Mouse (Mus musculus) layer of hippocampus, postnatal 36 days (tissue): ENCODE measurements around the gene Raph1. TPM values are rescaled to one million over a fixed set of nuclear protein-coding genes. Genes with fewer than 3 reads are reported as not detected.
"Not testable (repeated sequence)": the region's sequence is repeated elsewhere in the genome, so short reads cannot be mapped to it uniquely, and the experiment has no call there.

Experiments
- DNase-seq, 2 experiments: peaks; one replicate each; pipeline ENCODE4 v3.0.0; 2022
- total RNA-seq, 2 experiments: library from RNA; stranded (reverse); gene quantifications; 2 replicates each; pipeline ENCODE4 v1.2.3; 2021

Raph1 gene
- total RNA-seq, 2 experiments from 2014 or later: 60.6 to 61.1 TPM

DNA sequence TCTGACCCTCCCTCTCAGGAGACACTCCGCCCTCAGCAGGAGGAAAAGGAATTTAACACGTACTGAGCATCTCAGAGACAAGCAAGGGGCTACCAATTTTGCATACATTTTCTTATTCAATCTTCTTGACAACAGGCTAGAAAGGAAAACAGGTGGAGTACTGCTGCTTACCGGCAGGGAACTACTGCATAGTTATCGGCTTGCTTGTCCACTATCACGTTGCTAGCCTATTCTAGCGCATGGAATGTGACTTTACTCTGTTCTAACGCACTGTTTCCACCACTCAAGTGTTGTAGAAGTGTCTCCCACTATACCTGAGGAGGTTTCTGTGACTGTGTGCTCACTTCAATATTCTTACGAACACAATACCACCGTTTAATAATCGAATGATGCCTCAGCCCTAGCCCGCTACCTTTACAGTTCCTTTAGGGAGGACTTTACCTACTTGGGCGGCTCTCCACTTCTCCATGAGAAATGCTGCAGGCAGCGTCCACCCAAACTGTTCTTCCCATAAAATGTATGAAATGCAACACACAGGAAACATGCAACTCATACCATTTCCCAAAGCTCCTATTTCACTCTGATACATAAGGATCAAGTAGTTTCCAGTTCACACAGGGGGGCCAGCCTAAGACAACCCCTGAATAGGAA, 1.5 kb downstream of the Raph1 start:
- DNase-seq: peak; percentile 2 to 8

DNA sequence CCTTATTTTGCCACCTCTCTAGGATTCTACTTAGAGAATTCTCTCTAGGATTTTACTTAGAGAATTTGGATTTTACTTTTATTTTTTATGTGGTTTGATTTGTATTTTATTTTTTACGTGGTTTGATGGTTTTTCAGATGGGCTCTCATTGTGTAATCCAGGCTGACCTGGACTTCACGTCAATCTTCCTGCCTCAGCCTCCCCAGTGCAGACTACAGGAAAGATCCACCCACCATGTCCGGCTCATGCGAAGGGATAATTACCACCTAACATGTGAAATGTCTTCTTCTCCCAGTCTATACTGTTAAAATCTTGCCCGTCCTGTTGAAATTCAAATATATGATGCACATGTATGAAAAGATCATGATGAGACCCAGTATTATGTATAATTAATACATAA, 2.2 kb downstream of the Raph1 start:
- DNase-seq: no peak

DNA sequence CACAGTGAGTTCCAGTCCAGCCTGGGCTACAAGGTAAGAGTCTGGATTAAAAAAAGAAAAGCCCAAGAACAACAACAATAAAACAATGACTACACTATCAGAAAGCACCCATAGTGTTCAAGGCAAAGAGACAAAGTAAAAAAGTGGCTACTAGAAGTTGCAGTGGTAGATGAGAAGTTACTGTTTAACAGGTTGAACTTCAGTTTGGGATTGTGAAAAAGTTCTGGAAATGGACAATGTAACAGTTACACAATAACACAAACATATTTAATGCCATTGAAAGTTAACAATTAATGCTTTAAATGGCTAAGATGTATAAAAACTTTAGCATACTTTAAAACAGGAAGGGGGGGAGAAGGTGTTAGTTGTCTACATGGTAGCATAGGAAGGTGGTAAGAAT, 3.9 kb downstream of the Raph1 start:
- no peak for DNase-seq

GRCm38 (mm10) chr1:60543681-60544080, 23.2 kb downstream of the Raph1 start:
- DNase-seq: no peak

DNA sequence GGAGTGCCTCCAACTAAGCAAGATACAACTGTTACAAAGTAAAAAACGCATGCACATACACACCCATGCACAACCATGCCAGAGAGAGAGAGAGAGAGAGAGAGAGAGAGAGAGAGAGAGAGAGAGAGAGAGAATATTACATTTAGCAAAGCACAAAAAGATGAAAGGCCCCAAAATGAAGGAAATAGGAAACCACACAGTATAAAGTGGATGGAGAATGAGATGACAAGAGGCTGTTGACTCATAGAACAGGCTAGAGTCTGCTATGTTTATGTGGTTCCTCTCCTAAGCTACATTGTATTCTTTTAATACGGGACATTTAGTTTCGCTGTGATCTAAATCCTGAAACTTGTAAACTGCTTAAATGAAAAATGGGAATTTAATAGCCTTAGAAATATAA, 27.6 kb downstream of the Raph1 start:
- DNase-seq: no peak

DNA sequence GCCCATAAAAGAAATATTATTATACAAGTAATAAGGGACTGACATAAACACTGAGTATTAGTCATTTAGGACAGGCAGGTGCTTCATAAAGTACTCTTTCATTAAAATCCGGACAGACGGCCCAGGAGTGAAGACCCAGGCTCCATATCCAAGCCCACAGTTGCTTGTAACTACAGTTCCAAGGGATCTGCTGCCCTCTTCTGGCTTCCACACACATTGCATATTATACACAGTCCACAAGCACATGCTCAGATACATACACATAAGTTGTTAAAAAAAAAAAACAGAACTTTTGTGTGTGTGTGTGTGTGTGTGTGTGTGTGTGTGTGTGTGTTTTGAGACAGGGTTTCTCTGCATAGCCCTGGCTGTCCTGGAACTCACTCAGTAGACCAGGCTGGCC, 32.0 kb downstream of the Raph1 start:
- no peak for DNase-seq

DNA sequence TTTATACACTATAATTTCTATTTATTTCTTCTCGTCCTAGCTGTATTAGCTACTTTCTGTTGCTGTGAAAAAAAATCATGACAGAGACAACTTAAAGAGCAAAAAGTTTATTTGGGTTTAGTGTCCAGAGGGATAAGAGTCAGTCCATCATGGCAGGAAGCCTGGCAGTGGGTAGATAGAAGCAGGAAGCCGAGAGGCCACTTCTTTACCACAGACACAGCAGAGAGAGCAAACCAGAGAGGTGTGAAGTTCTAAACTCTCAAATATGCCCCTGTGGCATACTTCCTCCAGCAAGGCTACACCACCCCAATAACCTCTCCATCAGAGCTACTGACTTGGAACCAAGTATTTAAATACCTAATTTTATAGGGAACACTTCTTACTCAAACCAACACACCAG, 36.3 kb downstream of the Raph1 start:
- no peak for DNase-seq

DNA sequence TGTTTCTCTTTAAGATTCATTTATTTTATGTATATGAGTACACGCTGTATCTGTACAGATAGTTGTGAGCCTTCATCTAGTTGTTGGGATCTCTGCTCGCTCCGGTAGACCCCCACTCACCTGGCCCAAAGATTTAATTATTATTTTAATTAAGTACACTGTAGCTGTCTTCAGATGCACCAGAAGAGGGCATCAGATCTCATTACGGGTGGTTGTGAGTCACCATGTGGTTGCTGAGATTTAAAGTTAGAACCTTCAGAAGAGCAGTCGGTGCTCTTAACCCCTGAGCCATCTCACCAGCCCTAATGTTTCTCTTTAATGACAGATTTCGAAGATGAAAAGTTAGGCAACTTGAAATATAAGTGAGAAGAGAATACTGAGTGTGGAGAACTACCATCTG, 36.8 kb downstream of the Raph1 start:
- DNase-seq: no peak

GRCm38 (mm10) chr1:60510584-60510983, 56.3 kb downstream of the Raph1 start:
- DNase-seq: no peak

DNA sequence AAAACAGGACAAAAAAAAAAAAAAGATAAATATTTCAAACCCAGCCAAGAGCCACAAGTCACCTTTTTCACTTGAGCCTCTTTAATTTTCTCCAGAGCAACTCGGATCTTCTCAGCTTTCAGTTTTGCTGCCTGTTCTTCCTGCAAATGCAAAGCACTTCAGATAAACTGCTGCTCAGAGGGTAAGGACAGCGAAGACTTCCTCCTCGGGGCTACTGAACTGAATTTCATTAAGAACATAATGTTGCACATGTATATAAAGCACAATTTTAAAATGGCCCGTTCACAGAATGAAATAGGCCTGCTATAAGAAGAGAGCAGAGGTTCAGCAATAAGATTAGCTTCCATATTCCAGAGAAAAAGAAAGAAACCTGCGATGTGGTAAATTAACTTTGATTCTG, 63.4 kb downstream of the Raph1 start:
- DNase-seq: no peak

- DNase-seq: no peak
Measured at GRCm38 (mm10) chr1:60493421-60493820, 73.5 kb downstream of the Raph1 start.

GRCm38 (mm10) chr1:60492404-60492803, 74.5 kb downstream of the Raph1 start:
- DNase-seq: no peak

- no peak for DNase-seq
Measured at GRCm38 (mm10) chr1:60490510-60490909, 76.4 kb downstream of the Raph1 start.

GRCm38 (mm10) chr1:60489660-60490059, 77.2 kb downstream of the Raph1 start:
- no peak for DNase-seq

DNA sequence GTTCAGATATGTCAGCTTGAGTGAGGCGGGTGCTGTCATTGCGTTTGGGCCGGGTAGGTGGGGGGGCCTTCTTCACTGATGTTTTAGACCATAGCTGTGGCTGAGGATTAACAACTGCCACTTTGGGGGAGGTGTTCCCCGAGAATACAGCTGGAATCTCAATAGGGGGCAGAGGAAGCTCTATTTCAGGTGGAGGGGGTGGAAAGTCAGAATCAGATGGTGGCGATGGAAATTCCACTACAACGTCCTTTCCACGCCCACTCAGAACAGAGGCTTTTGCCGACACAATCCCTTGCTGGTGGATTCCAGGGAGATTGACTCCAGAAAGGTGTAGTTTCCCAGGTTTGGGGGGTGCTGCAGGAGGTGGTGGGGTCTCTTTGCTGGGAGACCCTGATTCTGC, 78.3 kb downstream of the Raph1 start:
- DNase-seq: no peak

DNA sequence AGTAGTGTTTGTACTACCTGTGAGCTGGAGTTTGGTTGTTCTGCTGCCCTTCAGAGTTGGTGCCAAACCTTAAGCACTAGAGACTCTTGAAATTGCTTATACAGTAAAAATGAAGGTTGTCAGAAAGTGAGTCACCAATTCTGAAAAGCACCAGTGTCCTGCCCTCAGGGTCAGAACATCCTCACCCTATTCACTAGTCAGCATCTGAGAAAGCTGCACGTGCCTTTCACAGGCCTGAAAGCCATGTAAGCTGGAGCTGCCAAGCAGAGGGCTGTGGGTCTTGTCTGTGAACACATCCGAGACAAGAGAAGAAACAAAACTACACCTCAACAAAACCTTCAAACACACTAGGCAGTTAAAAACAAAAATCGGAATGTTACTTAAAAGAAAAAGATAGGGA, 81.3 kb downstream of the Raph1 start:
- no peak for DNase-seq

DNA sequence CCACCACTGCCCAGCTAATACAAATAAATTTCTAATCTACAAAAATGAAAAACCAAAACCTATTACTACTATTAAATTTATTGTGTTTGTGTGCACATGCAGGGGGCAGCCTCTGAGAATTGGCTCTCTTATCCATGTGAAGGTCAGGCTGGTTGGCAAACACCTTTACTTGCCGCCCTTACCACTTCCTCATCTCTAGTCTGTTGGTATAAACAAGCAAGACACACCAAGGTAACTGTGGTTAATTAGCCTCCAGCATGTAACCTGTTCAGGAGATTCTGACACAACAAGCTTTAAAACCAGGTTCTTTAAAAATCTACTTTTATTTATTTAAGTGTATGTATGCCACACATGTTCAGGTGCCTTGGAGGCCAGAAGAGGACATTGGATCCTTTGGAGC, 84.0 kb downstream of the Raph1 start:
- DNase-seq: no peak

DNA sequence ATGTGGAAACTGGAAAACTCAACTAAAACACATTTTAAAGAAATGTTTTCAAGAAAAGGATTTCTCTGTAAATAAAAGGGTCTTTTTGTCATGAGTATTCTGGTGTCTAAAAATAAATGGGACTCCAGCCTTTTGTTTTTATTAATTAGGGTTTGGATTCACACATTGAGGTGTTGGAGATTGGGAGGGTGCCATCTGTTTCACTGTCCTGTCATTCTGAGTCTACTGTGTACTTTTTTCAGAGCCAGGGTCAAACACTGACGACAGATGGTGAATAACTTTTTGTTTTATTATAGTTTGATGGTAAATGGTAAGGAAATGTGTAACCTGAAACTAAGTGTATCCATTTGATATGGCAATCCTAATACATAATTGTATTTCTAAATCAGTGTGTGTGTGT, 85.3 kb downstream of the Raph1 start:
- DNase-seq: no peak

- DNase-seq: no peak
Measured at GRCm38 (mm10) chr1:60470541-60470940, 96.4 kb downstream of the Raph1 start.

DNA sequence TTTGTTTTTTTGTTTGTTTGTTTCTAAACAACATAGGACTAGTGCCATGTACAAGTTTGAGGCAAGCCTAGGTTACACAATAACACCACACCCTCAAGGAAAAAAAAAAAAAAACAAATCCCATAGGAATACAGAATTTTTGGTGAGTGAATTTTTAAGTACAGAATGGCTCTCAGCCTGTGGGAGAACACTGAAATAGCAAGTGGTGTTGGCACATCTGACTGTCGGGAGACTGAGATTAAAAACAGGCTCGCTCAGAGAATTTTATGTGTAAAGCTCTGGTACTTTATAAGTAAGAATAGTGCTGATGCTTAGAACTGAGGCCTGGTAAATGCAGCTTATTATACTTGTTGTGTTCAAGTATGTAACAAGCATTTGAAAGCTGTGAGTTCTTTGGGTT, 97.4 kb downstream of the Raph1 start:
- no peak for DNase-seq

GRCm38 (mm10) chr1:60460623-60461022, 106.3 kb downstream of the Raph1 start:
- DNase-seq: no peak

DNA sequence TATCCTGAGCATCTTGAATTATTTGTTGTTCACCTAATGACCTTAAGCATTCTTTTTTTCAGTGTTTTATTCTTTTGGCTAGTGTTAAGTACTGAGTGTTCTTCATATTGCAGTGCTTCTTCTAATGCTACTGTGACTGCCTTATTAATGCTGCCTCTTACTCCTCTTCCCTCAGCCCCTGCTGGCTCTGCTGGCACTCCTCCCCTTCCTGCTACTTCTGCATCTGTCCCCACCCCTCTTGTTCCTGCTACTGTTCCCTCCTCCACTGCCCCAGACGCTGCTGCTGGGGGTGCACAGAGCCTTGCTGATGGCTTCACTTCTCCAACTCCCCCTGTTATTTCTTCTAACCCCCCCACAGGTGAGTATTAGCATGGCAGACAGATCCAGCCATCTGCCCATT, 117.0 kb downstream of the Raph1 start:
- no peak for DNase-seq

GRCm38 (mm10) chr1:60447067-60447466, 119.8 kb downstream of the Raph1 start:
- no peak for DNase-seq

DNA sequence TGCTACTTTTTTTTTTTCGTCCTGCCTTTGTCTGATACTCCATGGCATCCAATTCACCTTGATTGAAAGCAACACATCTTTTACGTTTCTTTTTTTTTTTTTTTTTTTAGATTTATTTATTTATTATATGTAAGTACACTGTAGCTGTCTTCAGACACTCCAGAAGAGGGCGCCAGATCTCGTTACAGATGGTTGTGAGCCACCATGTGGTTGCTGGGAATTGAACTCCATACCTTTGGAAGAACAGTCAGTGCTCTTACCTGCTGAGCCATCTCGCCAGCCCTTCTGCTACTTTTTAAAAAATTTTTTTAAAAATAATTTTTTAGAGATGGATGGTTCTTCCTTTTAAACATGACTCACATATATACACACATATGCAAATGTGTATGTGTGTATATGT, 125.5 kb downstream of the Raph1 start:
- DNase-seq: not testable (repeated sequence)

- no peak for DNase-seq
Measured at GRCm38 (mm10) chr1:60432497-60432896, 134.4 kb downstream of the Raph1 start.
